Comparison of ENCODE assay signal across 13 mouse cellular contexts in genomic region chr4:120126047-120126446, GRCm38 (mm10). TPM values are rescaled to one million over a fixed set of nuclear protein-coding genes. Genes with fewer than 3 reads are reported as not detected.
DNase-seq lines count a peak whose midpoint lies in the region; ATAC-seq and TF ChIP-seq lines count a peak whose summit lies in the region.
"Had no signal": no experiment of that assay in that cellular context is flagged by ENCODE, and none has a peak within 500 bp of the region (broad histone marks: within the 10 kb centered on the region; RNA-seq: fewer than 3 reads in every experiment).

No protein-coding gene starts in this region.

- peak; percentile 41 for DNase-seq in adrenal gland, adult 2 months
- no peak for DNase-seq in adrenal gland, adult 18-20 months (ENCODE audit: low spot score in 2 of 2)
- peak in 1 of 2 experiments; percentile 62 for DNase-seq in left cerebral cortex, adult 2 months (ENCODE audit: extremely low spot score in 1 of 2, low spot score in 2 of 2)
- no peak for DNase-seq in left cerebral cortex, postnatal 10 days (ENCODE audit: extremely low spot score in 1 of 2, low spot score in 2 of 2)
- peak; percentile 36 to 63 for DNase-seq in heart, adult 9 months (ENCODE audit: low spot score in 2 of 2)
- peak; percentile 51 to 63 for DNase-seq in right cerebral cortex, postnatal 36 days (ENCODE audit: low spot score in 2 of 2)
- DNase-seq in kidney, postnatal 36 days = no peak

- TF ChIP-seq CTCF in left cerebral cortex, adult 2 months (IDR thresholded peaks at IDR 0.05) = no peak

- no peaks in the 10 kb centered on the region for H3K4me1 ChIP-seq in neural tube, embryonic 15.5 days
- H3K4me1 ChIP-seq: liver, embryonic 15.5 days had no signal

- H3K27ac ChIP-seq in left cerebral cortex, adult 2 months = peak overlapping the region; percentile 61
- H3K27ac ChIP-seq in neural tube, embryonic 15.5 days (replicated peaks) = no peak overlapping the region
- H3K27ac ChIP-seq: heart, embryonic 13.5 days; liver, embryonic 15.5 days had no signal

- 89% methylated on average over 6 of the region's 6 CpGs for WGBS in neural tube, embryonic 15.5 days

- no peak overlapping the region for H3K4me3 ChIP-seq in left cerebral cortex, adult 2 months
- H3K4me3 ChIP-seq in neural tube, embryonic 15.5 days (replicated peaks) = no peak overlapping the region
- H3K4me3 ChIP-seq: heart, embryonic 13.5 days; liver, embryonic 15.5 days had no signal

- H3K27me3 ChIP-seq in neural tube, embryonic 15.5 days (replicated peaks) = no peaks in the 10 kb centered on the region
- H3K27me3 ChIP-seq: liver, embryonic 15.5 days had no signal

- intact Hi-C loops in left cerebral cortex, adult 2 months (cut with DNase I) = loop anchor here (5.0 to 10.0 kb wide), 2 partner anchors 494 to 881 kb away; no protein-coding TSS in a partner anchor
- intact Hi-C loops in left cerebral cortex, postnatal 10 days (cut with DNase I) = no loop called here

- no peak overlapping the region for H3K9ac ChIP-seq in neural tube, embryonic 15.5 days (replicated peaks)
- H3K9ac ChIP-seq: heart, embryonic 13.5 days; liver, embryonic 15.5 days had no signal

- H3K4me2 ChIP-seq in neural tube, embryonic 15.5 days = no peak overlapping the region
- H3K4me2 ChIP-seq: heart, embryonic 13.5 days; liver, embryonic 15.5 days had no signal

- ATAC-seq in neural tube, embryonic 15.5 days (ENCODE audit: low FRiP score) = no peak

- H3K9me3 ChIP-seq in neural tube, embryonic 15.5 days (replicated peaks) = no peaks in the 10 kb centered on the region
- H3K9me3 ChIP-seq: heart, embryonic 13.5 days; liver, embryonic 15.5 days had no signal

- no peaks in the 10 kb centered on the region for H3K36me3 ChIP-seq in neural tube, embryonic 15.5 days
- H3K36me3 ChIP-seq: heart, embryonic 13.5 days; liver, embryonic 15.5 days had no signal

RNA-seq across cellular contexts. Expression of gene Edn2, which starts 35.0 kb away (rescaled TPM):
- not detected for total RNA-seq in adrenal gland, adult 2 months (2021)
- polyA plus RNA-seq in adrenal gland, adult 2 months (2012; rRNA removed) = not detected in 2 replicates
- total RNA-seq in adrenal gland, adult 18-20 months (2021) = under 1 TPM in 1 of 2 experiments, not detected in 1; 0.26 TPM
- not detected for total RNA-seq in left cerebral cortex, adult 2 months (2021)
- total RNA-seq in left cerebral cortex, postnatal 10 days (2021) = not detected
- polyA plus RNA-seq in neural tube, embryonic 15.5 days (2015; fragmentation: Nextera tagmentation; extraction: Ambion mirVana) = 0.14 and 1.3 TPM in 2 replicates
- total RNA-seq: common myeloid progenitor, adult 5-6 weeks; layer of hippocampus, adult 18-20 months; megakaryocyte progenitor cell, adult 5-6 weeks had no signal
- polyA plus RNA-seq: liver, embryonic 15.5 days had no signal

Comparison
In these comparisons a context has a peak if more than half of its experiments do, and no peak if none do; other contexts are left out.
1. DNase-seq: peak in adrenal gland, adult 2 months (single experiment), heart, adult 9 months (2 of 2) and right cerebral cortex, postnatal 36 days (2 of 2); none in adrenal gland, adult 18-20 months (0 of 2), left cerebral cortex, postnatal 10 days (0 of 2) and kidney, postnatal 36 days (0 of 2).